Mouse (Mus musculus) inflammation-experienced regulatory T-cells, adult 6 months (primary cell): ENCODE results near the gene Pecam1. TPM values are rescaled to one million over a fixed set of nuclear protein-coding genes. Genes with fewer than 3 reads are reported as not detected.
A peak's percentile ranks its signal among the peaks of the same experiment; 100 is the strongest.
"Not testable (repeated sequence)": the region's sequence is repeated elsewhere in the genome, so short reads cannot be mapped to it uniquely, and the experiment has no call there.

Experiments used
- ATAC-seq: one replicate; pipeline ENCODE4 v1.8.0; 2017
- polyA plus RNA-seq, 3 experiments: library from polyadenylated mRNA; unstranded; fragments of 100-300 nt; shearing (Covaris generic); gene quantifications; one replicate each; pipeline ENCODE4 v1.2.1; 2017

Gene Pecam1
- polyA plus RNA-seq, 3 experiments from 2014 or later, result 44.4 to 106 (median 100) TPM

GRCm38 (mm10) chr11:106622056-106622455, 128.4 kb downstream of the Pecam1 start:
- ATAC-seq, result no peak

GRCm38 (mm10) chr11:106618768-106619167, 131.7 kb downstream of the Pecam1 start:
- ATAC-seq, result not testable (repeated sequence)

- no peak for ATAC-seq
Measured at GRCm38 (mm10) chr11:106617821-106618580, 132.4 kb downstream of the Pecam1 start.

- no peak for ATAC-seq
Measured at GRCm38 (mm10) chr11:106615561-106615960, 134.9 kb downstream of the Pecam1 start.

GRCm38 (mm10) chr11:106614339-106614645, 136.1 kb downstream of the Pecam1 start:
- no peak for ATAC-seq

GRCm38 (mm10) chr11:106613638-106614338, 136.6 kb downstream of the Pecam1 start:
- no peak for ATAC-seq

GRCm38 (mm10) chr11:106612961-106613637, 137.3 kb downstream of the Pecam1 start, which contains the start of gene Tex2:
Gene Tex2, minus strand, starts transcription at chr11:106613423.
- ATAC-seq, result peak; percentile 72

GRCm38 (mm10) chr11:106612209-106612960, 138.0 kb downstream of the Pecam1 start:
- peak; percentile 47 for ATAC-seq

- ATAC-seq, result no peak
Measured at GRCm38 (mm10) chr11:106609731-106610130, 140.7 kb downstream of the Pecam1 start.

GRCm38 (mm10) chr11:106607316-106607715, 143.1 kb downstream of the Pecam1 start:
- no peak for ATAC-seq

- ATAC-seq, result no peak
Measured at GRCm38 (mm10) chr11:106606042-106606441, 144.4 kb downstream of the Pecam1 start.

Other genes with a start within 250 kb of the Pecam1 start
- gene Tex2, start 137.2 kb downstream of the Pecam1 start, polyA plus RNA-seq, result 10 to 100 TPM; 19.4 to 24.0 (median 23.4) TPM
- gene Milr1, start 598 bp upstream of the Pecam1 start, polyA plus RNA-seq, result 10 to 100 TPM in 2 of 3 experiments, 1 to 10 TPM in 1; 9.0 to 12.2 (median 11.5) TPM
- gene Polg2, start 28.9 kb upstream of the Pecam1 start, polyA plus RNA-seq, result 10 to 100 TPM; 12.5 to 20.8 (median 13.3) TPM
- 100 to 1,000 TPM; 400 to 575 (median 510) TPM for gene Ddx5, start 38.6 kb upstream of the Pecam1 start, polyA plus RNA-seq
- 10 to 100 TPM; 23.6 to 40.6 (median 34.6) TPM for gene Cep95, start 38.6 kb upstream of the Pecam1 start, polyA plus RNA-seq
- 10 to 100 TPM in 2 of 3 experiments, 1 to 10 TPM in 1; 8.4 to 25.2 (median 21.6) TPM for gene Smurf2, start 170.1 kb upstream of the Pecam1 start, polyA plus RNA-seq
- 100 to 1,000 TPM; 112 to 274 (median 131) TPM for gene Kpna2, start 248.9 kb upstream of the Pecam1 start, polyA plus RNA-seq